Mouse (Mus musculus): Measurements from ENCODE around the gene 9230113P08Rik. TPM values are rescaled to one million over a fixed set of nuclear protein-coding genes. Genes with fewer than 3 reads are reported as not detected.
"Not testable (repeated sequence)": the region's sequence is repeated elsewhere in the genome, so short reads cannot be mapped to it uniquely, and the experiment has no call there.

The 9230113P08Rik gene
- total RNA-seq (2015; ENCODE audit: low replicate concordance) (not detected in 2 replicates), total RNA-seq (2017; ENCODE audit: low replicate concordance) (not detected in 2 replicates)

- ATAC-seq (replicated peaks; ENCODE audit: low FRiP score, poor library complexity, severe bottlenecking): not testable (repeated sequence)
These were observed at the start of gene 9230113P08Rik for GRCm38 (mm10) chr9:35908123-35908522. TSS of gene 9230113P08Rik (plus strand) at chr9:35908423.

DNA sequence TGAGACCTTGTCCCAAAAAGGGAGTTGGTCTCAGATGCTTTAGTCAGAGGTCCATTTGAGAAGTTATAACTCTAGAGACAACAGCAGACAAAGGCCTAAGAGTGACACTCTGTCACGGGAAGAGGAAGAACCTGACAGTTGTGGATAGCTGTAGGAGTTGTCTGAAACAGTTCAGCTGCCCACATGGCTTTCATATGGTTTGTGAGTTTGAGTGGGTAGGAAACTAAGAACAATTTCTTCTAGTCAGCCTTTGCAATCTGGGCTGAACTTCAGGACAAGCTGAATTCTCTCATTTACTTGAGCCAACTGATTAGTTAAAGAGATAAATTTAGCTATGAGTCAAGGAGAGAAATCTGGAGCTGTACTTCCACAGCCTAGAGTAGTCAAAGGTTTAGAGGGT is 15.1 kb upstream of the 9230113P08Rik start:
- ATAC-seq (replicated peaks; ENCODE audit: low FRiP score, poor library complexity, severe bottlenecking): not testable (repeated sequence)

DNA sequence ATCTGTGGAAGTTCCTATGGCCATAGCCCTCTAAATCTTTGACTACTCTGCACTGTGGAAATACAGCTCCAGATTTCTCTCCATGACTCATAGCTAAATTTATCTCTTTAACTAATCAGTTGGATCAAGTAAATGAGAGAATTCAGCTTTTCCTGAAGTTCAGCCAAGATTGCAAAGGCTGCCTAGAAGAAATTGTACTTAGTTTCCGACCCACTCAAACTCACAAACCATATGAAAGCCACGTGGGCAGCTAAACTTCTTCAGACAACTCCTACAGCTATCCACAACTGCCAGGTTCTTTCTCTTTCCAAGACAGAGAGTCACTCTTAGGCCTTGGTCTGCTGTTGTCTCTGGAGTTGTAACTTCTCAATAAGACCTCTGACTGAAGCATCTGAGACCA is 3.7 kb upstream of the 9230113P08Rik start:
- no peak for ATAC-seq (replicated peaks; ENCODE audit: low FRiP score, poor library complexity, severe bottlenecking)

DNA sequence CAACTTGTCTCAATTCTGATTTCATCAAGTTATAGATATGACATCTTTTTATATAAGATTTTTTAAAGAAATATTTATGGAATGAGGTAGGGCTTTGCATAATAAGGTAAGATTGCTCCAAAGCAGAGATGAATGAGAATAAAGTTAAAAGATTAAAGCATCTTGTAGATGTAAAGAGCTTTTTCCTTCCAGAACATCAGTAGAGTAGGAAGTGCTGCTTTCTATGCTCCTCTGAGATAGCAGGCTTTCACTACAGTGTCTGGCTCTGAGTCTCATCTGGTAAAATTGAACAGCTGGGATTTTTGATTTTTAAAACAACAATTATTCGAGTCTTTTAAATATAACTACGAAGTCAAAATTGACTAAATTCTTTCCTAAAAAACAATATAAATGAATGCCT is 22.6 kb downstream of the 9230113P08Rik start:
- no peak for ATAC-seq (replicated peaks; ENCODE audit: low FRiP score, poor library complexity, severe bottlenecking)

Other genes with a start within 250 kb of the 9230113P08Rik start
- gene Pate1, start 221.0 kb upstream of the 9230113P08Rik start, total RNA-seq (2015; ENCODE audit: low replicate concordance): not detected in 2 replicates
- not detected in 2 replicates for gene Pate1, start 221.0 kb upstream of the 9230113P08Rik start, total RNA-seq (2017; ENCODE audit: low replicate concordance)
- gene Gm17677, start 167.4 kb upstream of the 9230113P08Rik start, total RNA-seq (2015; ENCODE audit: low replicate concordance): not detected in 2 replicates
- gene Gm17677, start 167.4 kb upstream of the 9230113P08Rik start, total RNA-seq (2017; ENCODE audit: low replicate concordance): not detected in 2 replicates
- not detected in 2 replicates for gene Gm17727, start 130.3 kb upstream of the 9230113P08Rik start, total RNA-seq (2015; ENCODE audit: low replicate concordance)
- gene Gm17727, start 130.3 kb upstream of the 9230113P08Rik start, total RNA-seq (2017; ENCODE audit: low replicate concordance): not detected in 2 replicates
- not detected in 2 replicates for gene Gm27235, start 118.3 kb upstream of the 9230113P08Rik start, total RNA-seq (2015; ENCODE audit: low replicate concordance)
- not detected in 2 replicates for gene Gm27235, start 118.3 kb upstream of the 9230113P08Rik start, total RNA-seq (2017; ENCODE audit: low replicate concordance)
- not detected in 2 replicates for gene D730048I06Rik, start 118.3 kb upstream of the 9230113P08Rik start, total RNA-seq (2015; ENCODE audit: low replicate concordance)
- gene D730048I06Rik, start 118.3 kb upstream of the 9230113P08Rik start, total RNA-seq (2017; ENCODE audit: low replicate concordance): not detected in 2 replicates
- gene 9230110F15Rik, start 64.3 kb upstream of the 9230113P08Rik start, total RNA-seq (2015; ENCODE audit: low replicate concordance): not detected in 2 replicates
- gene 9230110F15Rik, start 64.3 kb upstream of the 9230113P08Rik start, total RNA-seq (2017; ENCODE audit: low replicate concordance): not detected in 2 replicates
- gene Gm5916, start 220.4 kb downstream of the 9230113P08Rik start, total RNA-seq (2015; ENCODE audit: low replicate concordance): not detected in 2 replicates
- not detected in 2 replicates for gene Gm5916, start 220.4 kb downstream of the 9230113P08Rik start, total RNA-seq (2017; ENCODE audit: low replicate concordance)

All from erythroid progenitor cell, adult 5-6 weeks (primary cell).